Mouse (Mus musculus): ENCODE results near the gene Abhd17c.

DNA sequence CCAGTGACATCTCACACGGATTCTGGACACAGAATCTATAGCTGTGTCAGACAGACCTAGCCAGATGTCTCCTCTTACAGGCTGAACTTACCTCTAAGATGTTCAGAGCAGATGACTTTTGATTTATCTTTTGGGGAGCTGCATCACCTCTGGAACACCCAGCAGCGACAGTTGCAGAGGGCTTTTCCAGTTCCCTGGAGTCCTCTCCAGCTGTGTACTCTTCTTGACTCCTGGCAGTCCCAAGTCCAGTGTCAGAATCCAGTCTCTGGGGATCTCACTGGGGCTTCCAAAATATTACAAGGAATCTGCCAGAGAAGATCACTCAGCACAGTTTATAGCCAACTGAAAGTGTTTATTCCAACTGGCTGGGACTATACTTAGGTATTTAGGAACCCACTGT is 12.7 kb upstream of the Abhd17c start:
- TF ChIP-seq EP300 (IDR thresholded peaks at IDR 0.05; ENCODE audit: low read depth) (no peak), CTCF (IDR thresholded peaks at IDR 0.05; ENCODE audit: low read depth) (no peak)

Data from liver, postnatal 0 days (tissue).